Comparison of ENCODE assay signal across 9 mouse cellular contexts in genomic region chr4:139610954-139611353, GRCm38 (mm10). TPM values are rescaled to one million over a fixed set of nuclear protein-coding genes. Genes with fewer than 3 reads are reported as not detected.
DNase-seq lines count a peak whose midpoint lies in the region; ATAC-seq lines count a peak whose summit lies in the region.
"Had no signal": no experiment of that assay in that cellular context is flagged by ENCODE, and none has a peak within 500 bp of the region (broad histone marks: within the 10 kb centered on the region; RNA-seq: fewer than 3 reads in every experiment).

No protein-coding gene starts in this region.

- H3K9me3 ChIP-seq in forebrain, embryonic 12.5 days = no peaks in the 10 kb centered on the region
- peaks cover 6% of the 10 kb centered on the region; the same call in 1 of the 2 replicates for H3K9me3 ChIP-seq in forebrain, embryonic 13.5 days (replicated peaks)
- no peaks in the 10 kb centered on the region for H3K9me3 ChIP-seq in kidney, embryonic 14.5 days (ENCODE audit: control insufficient read depth, low read length)
- peaks cover 6% of the 10 kb centered on the region; the same call in 1 of the 2 replicates for H3K9me3 ChIP-seq in embryonic facial prominence, embryonic 14.5 days (ENCODE audit: control insufficient read depth, low read length)
- no peaks in the 10 kb centered on the region; the same call in 1 of the 2 replicates for H3K9me3 ChIP-seq in limb, embryonic 15.5 days

- peak overlapping the region; percentile 61 for H3K27ac ChIP-seq in forebrain, embryonic 12.5 days
- no peak overlapping the region for H3K27ac ChIP-seq in forebrain, embryonic 13.5 days
- no peak overlapping the region; the same call in 1 of the 2 replicates for H3K27ac ChIP-seq in kidney, embryonic 14.5 days (ENCODE audit: low read depth, low read length)
- 0 out of 2 replicates have a peak overlapping the region, but pooled peaks have one; percentile 2 for H3K27ac ChIP-seq in embryonic facial prominence, embryonic 14.5 days (replicated peaks; ENCODE audit: low read depth, low read length)
- peak overlapping the region; percentile 57; the same call in 1 of the 2 replicates for H3K27ac ChIP-seq in limb, embryonic 15.5 days

- H3K4me3 ChIP-seq in forebrain, embryonic 12.5 days (replicated peaks) = no peak overlapping the region
- no peak overlapping the region for H3K4me3 ChIP-seq in forebrain, embryonic 13.5 days
- H3K4me3 ChIP-seq in kidney, embryonic 14.5 days (ENCODE audit: low read length) = no peak overlapping the region
- H3K4me3 ChIP-seq in embryonic facial prominence, embryonic 14.5 days (ENCODE audit: low read depth, low read length) = no peak overlapping the region
- no peak overlapping the region for H3K4me3 ChIP-seq in limb, embryonic 15.5 days

- H3K27me3 ChIP-seq in forebrain, embryonic 12.5 days = no peaks in the 10 kb centered on the region
- no peaks in the 10 kb centered on the region for H3K27me3 ChIP-seq in forebrain, embryonic 13.5 days
- no peaks in the 10 kb centered on the region for H3K27me3 ChIP-seq in kidney, embryonic 14.5 days (ENCODE audit: control insufficient read depth, insufficient read depth, low read length)
- no peaks in the 10 kb centered on the region for H3K27me3 ChIP-seq in embryonic facial prominence, embryonic 14.5 days (replicated peaks; ENCODE audit: control insufficient read depth, insufficient read depth, low read length)
- H3K27me3 ChIP-seq in limb, embryonic 15.5 days = no peaks in the 10 kb centered on the region

- peaks cover 13% of the 10 kb centered on the region for H3K4me1 ChIP-seq in forebrain, embryonic 12.5 days
- peaks cover 7% of the 10 kb centered on the region for H3K4me1 ChIP-seq in forebrain, embryonic 13.5 days
- 0 out of 2 replicates have a peak, but pooled peaks cover 6% of the 10 kb centered on the region for H3K4me1 ChIP-seq in kidney, embryonic 14.5 days (ENCODE audit: control insufficient read depth, insufficient read depth, low read length)
- H3K4me1 ChIP-seq in embryonic facial prominence, embryonic 14.5 days (ENCODE audit: control insufficient read depth, insufficient read depth, low read length) = no peaks in the 10 kb centered on the region
- H3K4me1 ChIP-seq in limb, embryonic 15.5 days = peaks cover 9% of the 10 kb centered on the region; the same call in 1 of the 2 replicates

- no peak overlapping the region for H3K9ac ChIP-seq in forebrain, embryonic 12.5 days
- H3K9ac ChIP-seq in forebrain, embryonic 13.5 days = no peak overlapping the region
- no peak overlapping the region for H3K9ac ChIP-seq in kidney, embryonic 14.5 days (ENCODE audit: low read depth, low read length)
- no peak overlapping the region for H3K9ac ChIP-seq in embryonic facial prominence, embryonic 14.5 days (ENCODE audit: low read depth, low read length)
- H3K9ac ChIP-seq in limb, embryonic 15.5 days = no peak overlapping the region

- H3K36me3 ChIP-seq in forebrain, embryonic 12.5 days (replicated peaks) = peaks cover 22% of the 10 kb centered on the region
- peaks cover 20% of the 10 kb centered on the region for H3K36me3 ChIP-seq in forebrain, embryonic 13.5 days (ENCODE audit: poor library complexity, severe bottlenecking)
- peaks cover 54% of the 10 kb centered on the region for H3K36me3 ChIP-seq in kidney, embryonic 14.5 days (ENCODE audit: control insufficient read depth, insufficient read depth, low read length)
- peaks cover 53% of the 10 kb centered on the region for H3K36me3 ChIP-seq in embryonic facial prominence, embryonic 14.5 days (ENCODE audit: control insufficient read depth, insufficient read depth, low read length)
- peaks cover 56% of the 10 kb centered on the region for H3K36me3 ChIP-seq in limb, embryonic 15.5 days

- peak overlapping the region; percentile 44; the same call in 1 of the 2 replicates for H3K4me2 ChIP-seq in forebrain, embryonic 12.5 days
- H3K4me2 ChIP-seq in forebrain, embryonic 13.5 days = no peak overlapping the region
- no peak overlapping the region for H3K4me2 ChIP-seq in kidney, embryonic 14.5 days (replicated peaks; ENCODE audit: low read depth, low read length)
- H3K4me2 ChIP-seq in embryonic facial prominence, embryonic 14.5 days (ENCODE audit: low read depth, low read length) = no peak overlapping the region
- no peak overlapping the region for H3K4me2 ChIP-seq in limb, embryonic 15.5 days

- 47% methylated on average over 6 of the region's 6 CpGs for WGBS in forebrain, embryonic 12.5 days
- WGBS in forebrain, embryonic 13.5 days = 42% methylated on average over 6 of the region's 6 CpGs
- 64% methylated on average over 6 of the region's 6 CpGs for WGBS in kidney, embryonic 14.5 days
- WGBS in embryonic facial prominence, embryonic 14.5 days = 34% methylated on average over 6 of the region's 6 CpGs
- WGBS in limb, embryonic 15.5 days = 72% methylated on average over 6 of the region's 6 CpGs

- DNase-seq in kidney, adult 18-20 months = no peak
- peak; percentile 10 for DNase-seq in embryonic facial prominence, embryonic 14.5 days (ENCODE audit: low spot score)
- DNase-seq in yolk sac, embryonic 10.5 days (ENCODE audit: low spot score) = no peak
- DNase-seq in left cerebral cortex, adult 11 months (ENCODE audit: low spot score) = no peak

- no peak for ATAC-seq in forebrain, embryonic 12.5 days (ENCODE audit: low FRiP score)
- ATAC-seq in forebrain, embryonic 13.5 days = no peak
- ATAC-seq in kidney, embryonic 14.5 days (ENCODE audit: low FRiP score, low TSS enrichment) = peak; percentile 33; the same call in 1 of the 2 replicates
- ATAC-seq in embryonic facial prominence, embryonic 14.5 days (ENCODE audit: low read depth) = peak; percentile 16; the same call in 1 of the 2 replicates
- no peak for ATAC-seq in limb, embryonic 15.5 days (ENCODE audit: insufficient number of reproducible peaks, low FRiP score, low TSS enrichment, low read depth)

RNA-seq across cellular contexts. Expression of gene Gm21969, which starts 8.0 kb away (rescaled TPM):
- not detected in 2 replicates for polyA plus RNA-seq in forebrain, embryonic 12.5 days (2016; fragmentation: Nextera tagmentation; extraction: Ambion mirVana)
- polyA plus RNA-seq in forebrain, embryonic 13.5 days (2015; fragmentation: Nextera tagmentation; extraction: Ambion mirVana) = not detected in 2 replicates
- polyA plus RNA-seq in kidney, embryonic 14.5 days (2014; fragmentation: Nextera tagmentation; extraction: Ambion mirVana) = not detected in 2 replicates
- polyA plus RNA-seq in embryonic facial prominence, embryonic 14.5 days (2014; fragmentation: Nextera tagmentation; extraction: Ambion mirVana) = not detected in 2 replicates
- polyA plus RNA-seq in limb, embryonic 15.5 days (2015; fragmentation: Nextera tagmentation; extraction: Ambion mirVana) = not detected in 2 replicates
- polyA plus RNA-seq: stomach, embryonic 14.5 days had no signal

RNA-seq across cellular contexts. Expression of gene Aldh4a1, which starts 11.7 kb away (rescaled TPM):
- polyA plus RNA-seq in forebrain, embryonic 12.5 days (2016; fragmentation: Nextera tagmentation; extraction: Ambion mirVana) = 19.0 and 19.3 TPM in 2 replicates
- 20.9 and 21.1 TPM in 2 replicates for polyA plus RNA-seq in forebrain, embryonic 13.5 days (2015; fragmentation: Nextera tagmentation; extraction: Ambion mirVana)
- polyA plus RNA-seq in kidney, embryonic 14.5 days (2014; fragmentation: Nextera tagmentation; extraction: Ambion mirVana) = 31.3 and 37.3 TPM in 2 replicates
- 21.1 and 23.9 TPM in 2 replicates for polyA plus RNA-seq in embryonic facial prominence, embryonic 14.5 days (2014; fragmentation: Nextera tagmentation; extraction: Ambion mirVana)
- 36.8 and 39.7 TPM in 2 replicates for polyA plus RNA-seq in limb, embryonic 15.5 days (2015; fragmentation: Nextera tagmentation; extraction: Ambion mirVana)

RNA-seq across cellular contexts. Expression of gene Tas1r2, which starts 42.4 kb away (rescaled TPM):
- not detected in 2 replicates for polyA plus RNA-seq in forebrain, embryonic 12.5 days (2016; fragmentation: Nextera tagmentation; extraction: Ambion mirVana)
- not detected in 2 replicates for polyA plus RNA-seq in forebrain, embryonic 13.5 days (2015; fragmentation: Nextera tagmentation; extraction: Ambion mirVana)
- not detected in 2 replicates for polyA plus RNA-seq in kidney, embryonic 14.5 days (2014; fragmentation: Nextera tagmentation; extraction: Ambion mirVana)
- not detected in 2 replicates for polyA plus RNA-seq in embryonic facial prominence, embryonic 14.5 days (2014; fragmentation: Nextera tagmentation; extraction: Ambion mirVana)
- 0.07 and 0.08 TPM in 2 replicates for polyA plus RNA-seq in limb, embryonic 15.5 days (2015; fragmentation: Nextera tagmentation; extraction: Ambion mirVana)
- polyA plus RNA-seq: stomach, embryonic 14.5 days had no signal

Comparison
In these comparisons a context has a peak if more than half of its experiments do, and no peak if none do; other contexts are left out.
1. H3K27ac ChIP-seq: peak in forebrain, embryonic 12.5 days (single experiment), embryonic facial prominence, embryonic 14.5 days (single experiment) and limb, embryonic 15.5 days (single experiment); none in forebrain, embryonic 13.5 days (single experiment) and kidney, embryonic 14.5 days (single experiment).
2. ATAC-seq: peak in kidney, embryonic 14.5 days (single experiment) and embryonic facial prominence, embryonic 14.5 days (single experiment); none in forebrain, embryonic 12.5 days (single experiment), forebrain, embryonic 13.5 days (single experiment) and limb, embryonic 15.5 days (single experiment).